Mouse (Mus musculus): ENCODE measurements around the gene Dgkd.

DNA sequence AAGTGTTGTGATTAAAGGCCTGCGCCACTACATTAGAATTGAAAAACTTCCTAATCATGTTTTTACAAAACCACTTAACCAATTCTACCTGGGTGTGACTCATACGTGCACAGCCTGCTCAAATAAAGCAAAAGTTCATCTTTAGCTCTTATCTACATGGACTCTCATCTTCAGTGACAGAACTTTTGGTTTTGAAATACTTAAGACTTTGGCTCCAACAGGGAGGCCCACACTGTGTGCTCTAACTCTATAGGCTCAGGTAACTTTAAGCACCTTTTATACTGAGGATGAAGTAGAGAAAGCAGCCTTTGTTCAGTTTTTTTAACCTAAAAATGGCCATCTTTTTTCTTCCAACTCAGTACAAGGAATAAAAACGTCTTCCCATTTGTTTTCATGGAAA lies 100.0 kb downstream of the Dgkd start:
- no peak for TF ChIP-seq CTCF (IDR thresholded peaks at IDR 0.05; ENCODE audit: extremely low read depth, insufficient read length, insufficient replicate concordance, low read depth, low read length)
- TF ChIP-seq POLR2A (IDR thresholded peaks at IDR 0.05; ENCODE audit: low read depth, low read length) = no peak

All from small intestine, adult 2 months (tissue).